Mouse (Mus musculus) embryo, embryonic 11 days (tissue): ENCODE results near the gene Ypel2.
"Not testable (repeated sequence)": the region's sequence is repeated elsewhere in the genome, so short reads cannot be mapped to it uniquely, and the experiment has no call there.

Experiments
- DNase-seq: peaks from one replicate; pipeline ENCODE4 v3.0.0-alpha.2; 2015

Gene Ypel2

GRCm38 (mm10) chr11:86993041-86994037, at the start of gene Ypel2:
Gene Ypel2, minus strand, starts transcription at chr11:86993707.
- peak; percentile 97 for DNase-seq

GRCm38 (mm10) chr11:87043052-87043451, 49.5 kb upstream of the Ypel2 start:
- no peak for DNase-seq

GRCm38 (mm10) chr11:87039307-87039963, 45.9 kb upstream of the Ypel2 start:
- DNase-seq, result no peak

- DNase-seq, result no peak
Measured at GRCm38 (mm10) chr11:87036180-87036579, 42.7 kb upstream of the Ypel2 start.

GRCm38 (mm10) chr11:87028212-87028611, 34.7 kb upstream of the Ypel2 start:
- DNase-seq, result no peak

GRCm38 (mm10) chr11:87026096-87026875, 32.8 kb upstream of the Ypel2 start:
- DNase-seq, result no peak

GRCm38 (mm10) chr11:87025351-87025750, 31.8 kb upstream of the Ypel2 start:
- no peak for DNase-seq

- DNase-seq, result not testable (repeated sequence)
Measured at GRCm38 (mm10) chr11:87023240-87023639, 29.7 kb upstream of the Ypel2 start.

- DNase-seq, result no peak
Measured at GRCm38 (mm10) chr11:87022765-87023164, 29.3 kb upstream of the Ypel2 start.

- DNase-seq, result no peak
Measured at GRCm38 (mm10) chr11:87021551-87021950, 28.0 kb upstream of the Ypel2 start.

- DNase-seq, result no peak
Measured at GRCm38 (mm10) chr11:87020449-87020848, 26.9 kb upstream of the Ypel2 start.

- DNase-seq, result no peak
Measured at GRCm38 (mm10) chr11:87019431-87019830, 25.9 kb upstream of the Ypel2 start.

GRCm38 (mm10) chr11:87018081-87018480, 24.6 kb upstream of the Ypel2 start:
- DNase-seq, result no peak

- DNase-seq, result no peak
Measured at GRCm38 (mm10) chr11:87015691-87016090, 22.2 kb upstream of the Ypel2 start.

- DNase-seq, result peak; percentile 82
Measured at GRCm38 (mm10) chr11:87010476-87010875, 17.0 kb upstream of the Ypel2 start.

- peak; percentile 53 for DNase-seq
Measured at GRCm38 (mm10) chr11:87007371-87007770, 13.9 kb upstream of the Ypel2 start.

- no peak for DNase-seq
Measured at GRCm38 (mm10) chr11:87004960-87005755, 11.7 kb upstream of the Ypel2 start.

- no peak for DNase-seq
Measured at GRCm38 (mm10) chr11:87002078-87002829, 8.7 kb upstream of the Ypel2 start.

- DNase-seq, result no peak
Measured at GRCm38 (mm10) chr11:87001217-87001616, 7.7 kb upstream of the Ypel2 start.

GRCm38 (mm10) chr11:86996266-86996665, 2.8 kb upstream of the Ypel2 start:
- DNase-seq, result no peak

- peak; percentile 63 for DNase-seq
Measured at GRCm38 (mm10) chr11:86995625-86996221, 2.2 kb upstream of the Ypel2 start.
